Mouse (Mus musculus) heart, postnatal 0 days (tissue): ENCODE data around the gene Hipk4. TPM values are rescaled to one million over a fixed set of nuclear protein-coding genes. Genes with fewer than 3 reads are reported as not detected.

ENCODE experiments used
- ATAC-seq: fragments of 200-750 bp; cut with Nextera tagmentation; 2 replicates; pipeline ENCODE4 v1.8.0; 2017; ENCODE audit warnings: low read depth, moderate number of reproducible peaks, moderate library complexity; ENCODE audit not compliant: insufficient read depth
- DNase-seq: peaks from one replicate; pipeline ENCODE4 v3.0.0-alpha.2; 2016; ENCODE audit warnings: low spot score
- H3K27ac ChIP-seq: fragments of 300-500 bp; sonication (generic); 2 replicates; pipeline ENCODE4 v1.5.1; 2014; ENCODE audit warnings: low read depth, mild to moderate bottlenecking
- H3K27me3 ChIP-seq: fragments of 300-500 bp; sonication (generic); 2 replicates; pipeline ENCODE4 v1.6.1; 2014; ENCODE audit warnings: low read length, mixed read lengths; ENCODE audit not compliant: control insufficient read depth, insufficient read depth
- H3K36me3 ChIP-seq: fragments of 300-500 bp; sonication (generic); replicated peaks from 2 replicates; pipeline ENCODE4 v1.6.1; 2014; ENCODE audit warnings: low read length, mixed read lengths; ENCODE audit not compliant: control insufficient read depth, insufficient read depth
- H3K4me1 ChIP-seq: fragments of 300-500 bp; sonication (generic); 2 replicates; pipeline ENCODE4 v1.6.1; 2014; ENCODE audit warnings: antibody characterized with exemption; ENCODE audit not compliant: control insufficient read depth, insufficient read depth
- H3K4me2 ChIP-seq: fragments of 300-500 bp; sonication (generic); 2 replicates; pipeline ENCODE4 v1.6.1; 2014; ENCODE audit warnings: low read depth, mild to moderate bottlenecking, low read length, moderate library complexity
- H3K4me3 ChIP-seq: fragments of 300-500 bp; sonication (generic); 2 replicates; pipeline ENCODE4 v1.5.1; 2014; ENCODE audit warnings: low read depth, low read length
- H3K9ac ChIP-seq: fragments of 300-500 bp; sonication (generic); replicated peaks from 2 replicates; pipeline ENCODE4 v1.6.1; 2014; ENCODE audit warnings: low read depth, low read length, mixed read lengths
- H3K9me3 ChIP-seq: fragments of 300-500 bp; sonication (generic); replicated peaks from 2 replicates; pipeline ENCODE4 v1.6.1; 2016; ENCODE audit warnings: low read length; ENCODE audit not compliant: control insufficient read depth
- CTCF ChIP-seq: IDR thresholded peaks from 2 replicates; pipeline ENCODE4 v1.5.1; 2016; ENCODE audit warnings: antibody characterized with exemption, control low read depth, low read depth
- EP300 ChIP-seq: IDR thresholded peaks from 2 replicates; pipeline ENCODE4 v1.6.1; 2016; ENCODE audit warnings: antibody characterized with exemption, low read depth
- whole genome bisulfite sequencing: fragments of 180-500 bp; shearing (Covaris S2); extraction: QIAGEN DNeasy Blood & Tissue Kit; methylation state at CpG from one replicate; pipeline ENCODE4 v1.1.7; 2014; 5-methylcytosine and 5-hydroxymethylcytosine counted together
- polyA plus RNA-seq: library from polyadenylated mRNA; unstranded; fragments of >200 nt; fragmentation: Nextera tagmentation; extraction: Ambion mirVana; gene quantifications from 2 replicates; pipeline ENCODE4 v1.2.1, GENCODE M21; 2015
- total RNA-seq: library from RNA; depleted of rRNA; stranded (reverse); fragments of >200 nt; gene quantifications from 2 replicates; pipeline ENCODE4 v1.2.3, GENCODE M21; 2014; ENCODE audit warnings: low replicate concordance

Hipk4 gene
- total and polyA plus RNA-seq, 2 experiments from 2014 or later = 0.18 to 0.23 TPM

DNA sequence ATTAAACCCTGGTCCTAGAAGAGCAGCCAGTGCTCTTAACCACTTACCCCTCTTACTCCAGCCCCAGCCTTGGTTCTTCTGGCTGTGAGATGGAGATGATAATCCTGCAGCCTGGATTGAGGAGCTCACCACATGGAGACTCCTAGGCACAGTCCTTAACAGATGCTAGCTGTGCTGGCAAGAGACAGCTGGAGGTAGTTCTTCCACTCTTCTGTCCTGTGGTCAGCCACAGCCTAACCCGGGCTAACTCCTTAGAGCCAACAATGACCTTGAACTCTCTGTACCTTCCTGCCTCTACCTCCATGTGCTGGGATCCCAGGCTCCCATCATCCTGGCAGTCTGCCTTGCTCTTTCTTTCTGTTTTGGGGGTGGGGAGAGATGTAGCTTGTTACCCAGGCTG, 37.9 kb downstream of the Hipk4 start:
- WGBS = 50% methylated on average over 1 of the region's 1 CpGs
- peak overlapping the region; percentile 61 for H3K4me2 ChIP-seq

GRCm38 (mm10) chr7:27569580-27570224, 46.6 kb downstream of the Hipk4 start:
- no peak overlapping the region for H3K4me2 ChIP-seq
- no peaks in the 10 kb centered on the region for H3K9me3 ChIP-seq
- TF ChIP-seq EP300 = no peak
- TF ChIP-seq CTCF = no peak
- H3K27me3 ChIP-seq = no peaks in the 10 kb centered on the region
- no peak overlapping the region for H3K4me3 ChIP-seq
- peak; percentile 30; the same call in 1 of the 2 replicates for ATAC-seq
- peaks cover 82% of the 10 kb centered on the region for H3K36me3 ChIP-seq
- WGBS = 82% methylated on average over 5 of the region's 5 CpGs
- no peak overlapping the region for H3K27ac ChIP-seq
- no peaks in the 10 kb centered on the region for H3K4me1 ChIP-seq
- no peak overlapping the region for H3K9ac ChIP-seq
- DNase-seq = no peak

More for the DNA sequence above, 37.9 kb downstream of the Hipk4 start:
- Histone ChIP-seq H3K9me3 (no peaks in the 10 kb centered on the region), H3K36me3 (peaks cover 34% of the 10 kb centered on the region), H3K27ac (peak overlapping the region; percentile 95), H3K9ac (peak overlapping the region; percentile 38), H3K27me3 (no peaks in the 10 kb centered on the region), H3K4me3 (peak overlapping the region; percentile 36), H3K4me1 (peaks cover 5% of the 10 kb centered on the region)
- ATAC-seq (no peak), DNase-seq (no peak)
- no peak for TF ChIP-seq CTCF
- no peak for TF ChIP-seq EP300

- WGBS = 95% methylated on average over 4 of the region's 4 CpGs
- Histone ChIP-seq H3K27me3 (no peaks in the 10 kb centered on the region), H3K27ac (no peak overlapping the region), H3K4me3 (no peak overlapping the region), H3K4me2 (no peak overlapping the region), H3K9ac (no peak overlapping the region), H3K36me3 (peaks cover 89% of the 10 kb centered on the region), H3K9me3 (no peaks in the 10 kb centered on the region), H3K4me1 (no peaks in the 10 kb centered on the region)
- TF ChIP-seq CTCF (no peak), EP300 (no peak)
- ATAC-seq (no peak), DNase-seq (no peak)
Observed at GRCm38 (mm10) chr7:27572133-27572532, 49.1 kb downstream of the Hipk4 start.

- ATAC-seq = no peak
- no peak overlapping the region for H3K4me2 ChIP-seq
- TF ChIP-seq EP300 (no peak), CTCF (no peak)
- H3K27me3 ChIP-seq = no peaks in the 10 kb centered on the region
- H3K9me3 ChIP-seq = no peaks in the 10 kb centered on the region
- H3K27ac ChIP-seq = no peak overlapping the region
- no peak for DNase-seq
- no peak overlapping the region for H3K4me3 ChIP-seq
- no peak overlapping the region for H3K9ac ChIP-seq
- H3K4me1 ChIP-seq = no peaks in the 10 kb centered on the region
- 91% methylated on average over 14 of the region's 14 CpGs for WGBS
- peaks cover 87% of the 10 kb centered on the region for H3K36me3 ChIP-seq
Observed at GRCm38 (mm10) chr7:27574124-27574880, 51.2 kb downstream of the Hipk4 start.

GRCm38 (mm10) chr7:27576914-27577313, 53.8 kb downstream of the Hipk4 start:
- no peak for TF ChIP-seq EP300
- 0 out of 2 replicates have a peak, but pooled peaks have one; percentile 25 for TF ChIP-seq CTCF
- no peak for DNase-seq
- Histone ChIP-seq H3K27me3 (no peaks in the 10 kb centered on the region), H3K9me3 (no peaks in the 10 kb centered on the region), H3K36me3 (peaks cover 90% of the 10 kb centered on the region), H3K4me1 (no peaks in the 10 kb centered on the region), H3K4me3 (no peak overlapping the region), H3K27ac (no peak overlapping the region), H3K9ac (no peak overlapping the region), H3K4me2 (no peak overlapping the region)
- 67% methylated on average over 6 of the region's 6 CpGs for WGBS
- ATAC-seq = 0 out of 2 replicates have a peak, but pooled peaks have one; percentile 10
